21 mouse cellular contexts compared by ENCODE assay signal in the genomic region with DNA sequence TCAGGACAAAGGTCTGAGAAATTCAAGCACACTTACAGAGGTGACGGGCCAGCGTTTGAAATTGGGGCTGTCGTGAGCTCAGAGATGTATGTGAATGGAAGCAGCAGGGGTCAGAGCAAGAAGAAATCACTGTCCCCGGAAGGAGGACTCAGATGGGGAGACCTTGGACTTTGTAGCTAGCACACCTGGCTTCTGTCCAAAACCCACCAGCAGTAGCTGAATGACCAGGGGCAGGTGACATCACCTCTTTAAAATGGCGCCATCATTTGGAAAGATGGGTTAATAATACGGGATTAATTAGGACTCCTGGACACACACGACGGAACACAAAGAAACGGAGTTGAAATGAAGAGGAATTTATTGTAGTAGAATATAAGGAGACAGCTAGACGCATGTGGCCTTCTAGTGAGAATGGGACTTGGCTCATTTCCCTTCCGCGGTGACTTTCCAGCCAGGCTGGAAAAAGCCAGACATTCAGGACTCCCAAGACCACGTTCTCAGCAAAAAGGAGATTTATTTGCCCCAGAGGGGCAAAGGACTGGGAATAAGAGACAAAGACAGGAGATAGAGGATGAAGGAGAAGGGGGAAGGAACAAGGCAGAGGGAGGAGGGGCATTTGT. TPM values are rescaled to one million over a fixed set of nuclear protein-coding genes. Genes with fewer than 3 reads are reported as not detected.
DNase-seq lines count a peak whose midpoint lies in the region; ATAC-seq lines count a peak whose summit lies in the region.
"Had no signal": no experiment of that assay in that cellular context is flagged by ENCODE, and none has a peak within 500 bp of the region (broad histone marks: within the 10 kb centered on the region; RNA-seq: fewer than 3 reads in every experiment).

No protein-coding gene starts in this region.

- WGBS in neural tube, embryonic 13.5 days: 29% methylated on average over 13 of the region's 13 CpGs
- WGBS in neural tube, embryonic 15.5 days: 33% methylated on average over 13 of the region's 13 CpGs
- WGBS in midbrain, embryonic 15.5 days: 62% methylated on average over 13 of the region's 13 CpGs

- no peak overlapping the region for H3K4me3 ChIP-seq in neural tube, embryonic 13.5 days
- H3K4me3 ChIP-seq in neural tube, embryonic 15.5 days (replicated peaks): no peak overlapping the region
- H3K4me3 ChIP-seq in midbrain, embryonic 15.5 days: no peak overlapping the region
- H3K4me3 ChIP-seq: embryonic facial prominence, embryonic 15.5 days; heart, adult 2 months; heart, embryonic 13.5 days; hindbrain, embryonic 12.5 days; limb, embryonic 12.5 days; liver, embryonic 12.5 days; neural tube, embryonic 12.5 days had no signal

- H3K27me3 ChIP-seq in neural tube, embryonic 13.5 days: 0 out of 2 replicates have a peak, but pooled peaks cover 8% of the 10 kb centered on the region
- H3K27me3 ChIP-seq in neural tube, embryonic 15.5 days (replicated peaks): no peaks in the 10 kb centered on the region; the same call in 1 of the 2 replicates
- no peaks in the 10 kb centered on the region for H3K27me3 ChIP-seq in midbrain, embryonic 15.5 days (replicated peaks)
- H3K27me3 ChIP-seq: embryonic facial prominence, embryonic 15.5 days; heart, embryonic 13.5 days; hindbrain, embryonic 12.5 days; limb, embryonic 12.5 days; liver, embryonic 12.5 days; neural tube, embryonic 12.5 days had no signal

- H3K4me2 ChIP-seq in neural tube, embryonic 13.5 days: no peak overlapping the region
- no peak overlapping the region for H3K4me2 ChIP-seq in neural tube, embryonic 15.5 days
- no peak overlapping the region for H3K4me2 ChIP-seq in midbrain, embryonic 15.5 days
- H3K4me2 ChIP-seq: embryonic facial prominence, embryonic 15.5 days; heart, embryonic 13.5 days; hindbrain, embryonic 12.5 days; limb, embryonic 12.5 days; liver, embryonic 12.5 days; neural tube, embryonic 12.5 days had no signal

- peak; percentile 59 to 64 for DNase-seq in cerebellum, postnatal 10 days
- no peak for DNase-seq in cerebellum, postnatal 4 days (ENCODE audit: low spot score in 2 of 2)
- DNase-seq in kidney, postnatal 14 days: peak; percentile 36
- DNase-seq in kidney, adult 9 months: no peak
- DNase-seq: gastrocnemius, postnatal 36 days; heart, adult 2 months; kidney, adult 11 months; lung, adult 18-20 months; lung, postnatal 4 days; midbrain, embryonic 14.5 days had no signal

- no peak for ATAC-seq in neural tube, embryonic 13.5 days (ENCODE audit: low read depth)
- ATAC-seq in neural tube, embryonic 15.5 days (ENCODE audit: low FRiP score): no peak
- ATAC-seq in midbrain, embryonic 15.5 days (replicated peaks): no peak
- ATAC-seq: CD4-positive, CD25-positive, alpha-beta regulatory T cell, adult 4 months; forebrain, embryonic 16.5 days; liver, embryonic 12.5 days had no signal

- no peaks in the 10 kb centered on the region for H3K36me3 ChIP-seq in neural tube, embryonic 13.5 days
- no peaks in the 10 kb centered on the region for H3K36me3 ChIP-seq in neural tube, embryonic 15.5 days
- H3K36me3 ChIP-seq in midbrain, embryonic 15.5 days (replicated peaks): no peaks in the 10 kb centered on the region
- H3K36me3 ChIP-seq: embryonic facial prominence, embryonic 15.5 days; heart, embryonic 13.5 days; hindbrain, embryonic 12.5 days; limb, embryonic 12.5 days; liver, embryonic 12.5 days; neural tube, embryonic 12.5 days had no signal

- no peak overlapping the region for H3K9ac ChIP-seq in neural tube, embryonic 13.5 days
- no peak overlapping the region for H3K9ac ChIP-seq in neural tube, embryonic 15.5 days (replicated peaks)
- H3K9ac ChIP-seq in midbrain, embryonic 15.5 days: no peak overlapping the region
- H3K9ac ChIP-seq: embryonic facial prominence, embryonic 15.5 days; heart, embryonic 13.5 days; hindbrain, embryonic 12.5 days; limb, embryonic 12.5 days; liver, embryonic 12.5 days; neural tube, embryonic 12.5 days had no signal

- 0 out of 2 replicates have a peak overlapping the region, but pooled peaks have one; percentile 13 for H3K27ac ChIP-seq in neural tube, embryonic 13.5 days (replicated peaks)
- no peak overlapping the region for H3K27ac ChIP-seq in neural tube, embryonic 15.5 days (replicated peaks)
- H3K27ac ChIP-seq in midbrain, embryonic 15.5 days: no peak overlapping the region
- H3K27ac ChIP-seq: embryonic facial prominence, embryonic 15.5 days; heart, adult 2 months; heart, embryonic 13.5 days; hindbrain, embryonic 12.5 days; limb, embryonic 12.5 days; liver, embryonic 12.5 days; neural tube, embryonic 12.5 days had no signal

- H3K4me1 ChIP-seq in neural tube, embryonic 13.5 days (replicated peaks): peaks cover 9% of the 10 kb centered on the region
- H3K4me1 ChIP-seq in neural tube, embryonic 15.5 days: peaks cover 8% of the 10 kb centered on the region
- H3K4me1 ChIP-seq in midbrain, embryonic 15.5 days: no peaks in the 10 kb centered on the region
- H3K4me1 ChIP-seq: embryonic facial prominence, embryonic 15.5 days; hindbrain, embryonic 12.5 days; limb, embryonic 12.5 days; liver, embryonic 12.5 days had no signal

- 0 out of 2 replicates have a peak, but pooled peaks cover 4% of the 10 kb centered on the region for H3K9me3 ChIP-seq in neural tube, embryonic 13.5 days
- H3K9me3 ChIP-seq in neural tube, embryonic 15.5 days (replicated peaks): no peaks in the 10 kb centered on the region
- 0 out of 2 replicates have a peak, but pooled peaks cover 4% of the 10 kb centered on the region for H3K9me3 ChIP-seq in midbrain, embryonic 15.5 days
- H3K9me3 ChIP-seq: embryonic facial prominence, embryonic 15.5 days had no signal

RNA-seq across cellular contexts. Expression of gene Rpl38, which starts 42.1 kb away (rescaled TPM):
- polyA plus RNA-seq in neural tube, embryonic 13.5 days (2015; fragmentation: Nextera tagmentation; extraction: Ambion mirVana): 821 and 850 TPM in 2 replicates
- polyA plus RNA-seq in neural tube, embryonic 15.5 days (2015; fragmentation: Nextera tagmentation; extraction: Ambion mirVana): 804 and 844 TPM in 2 replicates
- 628 and 640 TPM in 2 replicates for polyA plus RNA-seq in midbrain, embryonic 15.5 days (2015; fragmentation: Nextera tagmentation; extraction: Ambion mirVana)

RNA-seq across cellular contexts. Expression of gene Ttyh2, which starts 49.0 kb away (rescaled TPM):
- polyA plus RNA-seq in neural tube, embryonic 13.5 days (2015; fragmentation: Nextera tagmentation; extraction: Ambion mirVana): 38.8 and 39.1 TPM in 2 replicates
- polyA plus RNA-seq in neural tube, embryonic 15.5 days (2015; fragmentation: Nextera tagmentation; extraction: Ambion mirVana): 30.0 and 31.0 TPM in 2 replicates
- polyA plus RNA-seq in midbrain, embryonic 15.5 days (2015; fragmentation: Nextera tagmentation; extraction: Ambion mirVana): 29.4 and 32.3 TPM in 2 replicates

Comparison
In these comparisons a context has a peak if more than half of its experiments do, and no peak if none do; other contexts are left out.
1. DNase-seq: peak in cerebellum, postnatal 10 days (2 of 2) and kidney, postnatal 14 days (single experiment); none in cerebellum, postnatal 4 days (0 of 2) and kidney, adult 9 months (single experiment).